Mouse (Mus musculus) kidney, postnatal 0 days (tissue): ENCODE results near the gene Agpat3. TPM values are rescaled to one million over a fixed set of nuclear protein-coding genes. Genes with fewer than 3 reads are reported as not detected.

ENCODE experiments used
- ATAC-seq: fragments of 200-750 bp; cut with Nextera tagmentation; replicated peaks from 2 replicates; pipeline ENCODE4 v1.8.0; 2017; ENCODE audit warnings: low read depth, moderate number of reproducible peaks, moderate TSS enrichment, moderate library complexity; ENCODE audit not compliant: low FRiP score
- DNase-seq: peaks from one replicate; pipeline ENCODE4 v3.0.0-alpha.2; 2016; ENCODE audit warnings: low spot score
- H3K27ac ChIP-seq: fragments of 300-500 bp; sonication (generic); 2 replicates; pipeline ENCODE4 v1.5.1; 2014; ENCODE audit warnings: mild to moderate bottlenecking
- H3K27me3 ChIP-seq: fragments of 300-500 bp; sonication (generic); 2 replicates; pipeline ENCODE4 v1.6.1; 2014; ENCODE audit warnings: low read length, mixed read lengths; ENCODE audit not compliant: insufficient read depth
- H3K36me3 ChIP-seq: fragments of 300-500 bp; sonication (generic); 2 replicates; pipeline ENCODE4 v1.6.1; 2014; ENCODE audit warnings: low read length, mixed read lengths; ENCODE audit not compliant: insufficient read depth
- H3K4me1 ChIP-seq: fragments of 300-500 bp; sonication (generic); replicated peaks from 2 replicates; pipeline ENCODE4 v1.6.1; 2014; ENCODE audit warnings: antibody characterized with exemption, low read length, mixed read lengths; ENCODE audit not compliant: insufficient read depth
- H3K4me2 ChIP-seq: fragments of 300-500 bp; sonication (generic); 2 replicates; pipeline ENCODE4 v1.6.1; 2014; ENCODE audit warnings: mild to moderate bottlenecking, low read length, moderate library complexity, mixed read lengths
- H3K4me3 ChIP-seq: fragments of 300-500 bp; sonication (generic); replicated peaks from 2 replicates; pipeline ENCODE4 v1.5.1; 2014; ENCODE audit warnings: low read depth, low read length
- H3K9ac ChIP-seq: fragments of 300-500 bp; sonication (generic); 2 replicates; pipeline ENCODE4 v1.6.1; 2014; ENCODE audit warnings: low read depth, low read length
- H3K9me3 ChIP-seq: fragments of 300-500 bp; sonication (generic); replicated peaks from 2 replicates; pipeline ENCODE4 v1.6.1; 2016; ENCODE audit warnings: low read length, inconsistent platforms, mixed read lengths
- CTCF ChIP-seq: IDR thresholded peaks from 2 replicates; pipeline ENCODE4 v1.5.1; 2016; ENCODE audit warnings: antibody characterized with exemption, low read depth, mild to moderate bottlenecking, moderate library complexity
- WGBS: fragments of 180-500 bp; shearing (Covaris S2); extraction: QIAGEN DNeasy Blood & Tissue Kit; methylation state at CpG from one replicate; pipeline ENCODE4 v1.1.7; 2014; 5-methylcytosine and 5-hydroxymethylcytosine counted together
- polyA plus RNA-seq: library from polyadenylated mRNA; unstranded; fragments of >200 nt; fragmentation: Nextera tagmentation; extraction: Ambion mirVana; gene quantifications from 2 replicates; pipeline ENCODE4 v1.2.1, GENCODE M21; 2015

Agpat3 gene
- polyA plus RNA-seq, 1 experiment from 2014 or later: 144 TPM

- ATAC-seq: no peak
- no peak for DNase-seq
- no peak overlapping the region for H3K27ac ChIP-seq
- no peaks in the 10 kb centered on the region; the same call in 1 of the 2 replicates for H3K36me3 ChIP-seq
- H3K9ac ChIP-seq: no peak overlapping the region
- no peaks in the 10 kb centered on the region for H3K9me3 ChIP-seq
- no peak for TF ChIP-seq CTCF
- H3K4me3 ChIP-seq: no peak overlapping the region
- H3K4me1 ChIP-seq: no peaks in the 10 kb centered on the region
- no peaks in the 10 kb centered on the region for H3K27me3 ChIP-seq
- no peak overlapping the region for H3K4me2 ChIP-seq
- 80% methylated on average over 5 of the region's 5 CpGs for whole genome bisulfite sequencing
Observed at GRCm38 (mm10) chr10:78329305-78329704, 23.0 kb downstream of the Agpat3 start.

- no peak for TF ChIP-seq CTCF
- no peaks in the 10 kb centered on the region for H3K4me1 ChIP-seq
- no peak overlapping the region for H3K4me3 ChIP-seq
- no peaks in the 10 kb centered on the region for H3K9me3 ChIP-seq
- H3K4me2 ChIP-seq: no peak overlapping the region
- no peak overlapping the region for H3K27ac ChIP-seq
- no peaks in the 10 kb centered on the region; the same call in 1 of the 2 replicates for H3K36me3 ChIP-seq
- DNase-seq: no peak
- no peak overlapping the region for H3K9ac ChIP-seq
- H3K27me3 ChIP-seq: no peaks in the 10 kb centered on the region
- no peak for ATAC-seq
- WGBS: 93% methylated on average over 2 of the region's 2 CpGs
Observed at GRCm38 (mm10) chr10:78328011-78328575, 24.2 kb downstream of the Agpat3 start.

DNA sequence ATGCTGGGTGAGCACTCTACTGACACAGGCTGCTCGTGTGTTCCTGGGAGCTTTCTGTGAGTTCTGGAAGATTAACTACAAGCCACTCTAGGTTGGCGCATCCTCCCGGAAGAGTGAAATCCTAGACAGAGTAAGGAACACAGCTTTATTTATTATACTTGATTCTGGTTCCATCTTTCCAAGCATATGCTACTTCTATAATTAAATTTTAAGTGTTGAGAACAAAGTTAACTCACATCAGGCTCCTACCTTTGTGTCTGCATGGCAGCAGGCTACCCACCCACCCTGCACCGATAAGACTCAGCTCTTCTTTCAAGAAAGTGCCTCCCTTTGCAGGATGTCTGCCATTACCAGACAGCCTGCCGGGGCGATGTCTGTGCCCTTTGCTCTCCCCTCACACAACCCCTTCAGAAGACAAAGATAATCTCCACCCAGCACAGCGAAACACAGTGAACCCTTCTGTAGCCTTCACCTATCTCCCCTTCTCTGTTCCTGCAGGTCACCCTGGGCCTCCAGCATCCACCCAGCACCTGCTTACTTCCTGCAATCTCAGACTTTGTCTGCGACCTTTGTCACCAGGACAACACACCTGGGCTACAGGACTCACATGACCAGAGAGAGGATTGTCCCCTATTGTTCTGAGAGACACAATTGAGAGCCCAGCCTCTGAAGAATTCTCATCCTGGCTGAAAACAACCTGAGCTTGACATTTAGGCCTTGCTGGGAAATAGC is 26.2 kb downstream of the Agpat3 start:
- no peak for TF ChIP-seq CTCF
- Histone ChIP-seq H3K4me3 (no peak overlapping the region), H3K4me2 (no peak overlapping the region), H3K4me1 (peaks cover 4% of the 10 kb centered on the region; the same call in 1 of the 2 replicates), H3K9ac (no peak overlapping the region), H3K36me3 (no peaks in the 10 kb centered on the region; the same call in 1 of the 2 replicates), H3K9me3 (no peaks in the 10 kb centered on the region), H3K27me3 (no peaks in the 10 kb centered on the region), H3K27ac (0 out of 2 replicates have a peak overlapping the region, but pooled peaks have one; percentile 1)
- ATAC-seq (no peak), DNase-seq (no peak)
- WGBS: 58% methylated on average over 8 of the region's 8 CpGs

- no peaks in the 10 kb centered on the region for H3K9me3 ChIP-seq
- H3K27me3 ChIP-seq: no peaks in the 10 kb centered on the region
- H3K9ac ChIP-seq: no peak overlapping the region
- H3K27ac ChIP-seq: no peak overlapping the region
- peaks cover 7% of the 10 kb centered on the region; the same call in 1 of the 2 replicates for H3K4me1 ChIP-seq
- no peak for TF ChIP-seq CTCF
- peak; percentile 48 for ATAC-seq
- 83% methylated on average over 6 of the region's 6 CpGs for WGBS
- DNase-seq: no peak
- no peak overlapping the region for H3K4me3 ChIP-seq
- no peaks in the 10 kb centered on the region; the same call in 1 of the 2 replicates for H3K36me3 ChIP-seq
- no peak overlapping the region for H3K4me2 ChIP-seq
Observed at GRCm38 (mm10) chr10:78324556-78325164, 27.6 kb downstream of the Agpat3 start.

- DNase-seq: no peak
- ATAC-seq: no peak
- Histone ChIP-seq H3K27ac (no peak overlapping the region), H3K4me1 (peaks cover 7% of the 10 kb centered on the region; the same call in 1 of the 2 replicates), H3K9ac (no peak overlapping the region), H3K36me3 (no peaks in the 10 kb centered on the region; the same call in 1 of the 2 replicates), H3K4me3 (no peak overlapping the region), H3K4me2 (no peak overlapping the region), H3K9me3 (no peaks in the 10 kb centered on the region), H3K27me3 (no peaks in the 10 kb centered on the region)
- 62% methylated on average over 7 of the region's 7 CpGs for WGBS
- TF ChIP-seq CTCF: no peak
Observed at GRCm38 (mm10) chr10:78323214-78323880, 28.9 kb downstream of the Agpat3 start.

- ATAC-seq: no peak
- no CpG with 5 or more reads among the region's 1 CpGs for WGBS
Observed at GRCm38 (mm10) chr10:78322806-78323205, 29.5 kb downstream of the Agpat3 start.

More at GRCm38 (mm10) chr10:78322806-78323205, 29.5 kb downstream of the Agpat3 start:
- no peaks in the 10 kb centered on the region for H3K9me3 ChIP-seq
- peak; percentile 63 for TF ChIP-seq CTCF
- H3K9ac ChIP-seq: no peak overlapping the region
- no peaks in the 10 kb centered on the region for H3K27me3 ChIP-seq
- peaks cover 7% of the 10 kb centered on the region; the same call in 1 of the 2 replicates for H3K4me1 ChIP-seq
- no peak overlapping the region for H3K27ac ChIP-seq
- H3K4me3 ChIP-seq: no peak overlapping the region
- H3K36me3 ChIP-seq: no peaks in the 10 kb centered on the region; the same call in 1 of the 2 replicates
- DNase-seq: no peak
- no peak overlapping the region for H3K4me2 ChIP-seq
